In the genomic region with DNA sequence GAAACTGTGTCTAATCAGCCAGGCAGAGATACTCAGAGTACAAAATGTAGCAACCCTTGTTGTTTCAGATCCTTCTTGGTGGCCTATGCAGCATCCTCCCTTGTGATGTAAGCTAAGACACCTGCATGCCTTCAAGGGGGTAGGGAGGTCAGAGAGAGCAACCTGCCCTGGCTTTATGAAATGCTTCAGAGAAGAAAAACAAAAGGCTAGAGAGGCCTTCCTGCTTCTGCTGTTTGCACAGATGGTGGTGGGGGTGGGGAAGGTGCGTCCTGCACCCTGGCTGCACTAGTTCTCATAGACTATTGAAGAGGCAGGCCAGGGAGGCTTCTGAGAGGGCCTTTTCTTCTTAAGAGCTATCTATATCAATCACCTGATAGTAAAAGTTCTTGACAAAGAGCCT, we compare ENCODE assay signal across 12 mouse cellular contexts.
"Had no signal": no experiment of that assay in that cellular context is flagged by ENCODE, and none has a peak within 500 bp of the region (broad histone marks: within the 10 kb centered on the region; RNA-seq: fewer than 3 reads in every experiment).

No protein-coding gene starts in this region.

- H3K36me3 ChIP-seq: limb, embryonic 10.5 days; liver, embryonic 12.5 days had no signal

- H3K4me3 ChIP-seq: limb, embryonic 10.5 days; liver, embryonic 12.5 days; megakaryocyte, embryonic 14.5 days had no signal

- H3K27me3 ChIP-seq: liver, embryonic 12.5 days; megakaryocyte, embryonic 14.5 days had no signal

- H3K9me3 ChIP-seq: limb, embryonic 10.5 days; liver, embryonic 12.5 days; megakaryocyte, embryonic 14.5 days had no signal

- H3K27ac ChIP-seq: limb, embryonic 10.5 days; liver, embryonic 12.5 days had no signal

- ATAC-seq: inflammation-experienced regulatory T-cells, adult 6 months; liver, embryonic 12.5 days; midbrain, embryonic 16.5 days had no signal

- H3K4me2 ChIP-seq: liver, embryonic 12.5 days; lung, embryonic 14.5 days; midbrain, embryonic 11.5 days had no signal

- H3K4me1 ChIP-seq: limb, embryonic 10.5 days; liver, embryonic 12.5 days; megakaryocyte, embryonic 14.5 days had no signal

- H3K9ac ChIP-seq: liver, embryonic 12.5 days; lung, embryonic 14.5 days had no signal

- DNase-seq: kidney, adult 18-20 months; kidney, postnatal 10 days; lung, embryonic 14.5 days; lung, postnatal 10 days; lung, postnatal 4 days; right cerebral cortex, postnatal 14 days had no signal
